Mouse (Mus musculus) forebrain, embryonic 11.5 days (tissue): ENCODE data around the gene Ppp1r12a. TPM values are rescaled to one million over a fixed set of nuclear protein-coding genes. Genes with fewer than 3 reads are reported as not detected.
A peak's percentile ranks its signal among the peaks of the same experiment; 100 is the strongest.

ENCODE experiments used
- ATAC-seq: fragments of 200-750 bp; cut with Nextera tagmentation; replicated peaks from 2 replicates; pipeline ENCODE4 v1.8.0; 2017; ENCODE audit warnings: moderate TSS enrichment; ENCODE audit not compliant: low FRiP score
- DNase-seq: peaks from one replicate; pipeline ENCODE4 v3.0.0-alpha.2; 2017; ENCODE audit warnings: low spot score
- H3K27ac ChIP-seq: fragments of 300-500 bp; sonication (generic); 2 replicates; pipeline ENCODE4 v1.5.1; 2014; ENCODE audit warnings: low read depth, low read length
- H3K27me3 ChIP-seq: fragments of 300-500 bp; sonication (generic); 2 replicates; pipeline ENCODE4 v1.6.1; 2014; ENCODE audit warnings: mild to moderate bottlenecking, low read length, mixed read lengths; ENCODE audit not compliant: control insufficient read depth, insufficient read depth
- H3K36me3 ChIP-seq: fragments of 300-500 bp; sonication (generic); 2 replicates; pipeline ENCODE4 v1.6.1; 2014; ENCODE audit warnings: mild to moderate bottlenecking, low read length, moderate library complexity, mixed read lengths; ENCODE audit not compliant: control insufficient read depth, insufficient read depth
- H3K4me1 ChIP-seq: fragments of 300-500 bp; sonication (generic); replicated peaks from 2 replicates; pipeline ENCODE4 v1.6.1; 2014; ENCODE audit warnings: low read length, mixed read lengths; ENCODE audit not compliant: control insufficient read depth, insufficient read depth
- H3K4me2 ChIP-seq: fragments of 300-500 bp; sonication (generic); 2 replicates; pipeline ENCODE4 v1.6.1; 2014; ENCODE audit warnings: low read depth, mild to moderate bottlenecking, low read length, moderate library complexity, mixed read lengths; ENCODE audit not compliant: severe bottlenecking
- H3K4me3 ChIP-seq: fragments of 300-500 bp; sonication (generic); 2 replicates; pipeline ENCODE4 v1.5.1; 2014; ENCODE audit warnings: low read depth, low read length
- H3K9ac ChIP-seq: fragments of 300-500 bp; sonication (generic); 2 replicates; pipeline ENCODE4 v1.6.1; 2014; ENCODE audit warnings: low read length
- H3K9me3 ChIP-seq: fragments of 300-500 bp; sonication (generic); 2 replicates; pipeline ENCODE4 v1.6.1; 2016; ENCODE audit warnings: low read length, mixed read lengths; ENCODE audit not compliant: control insufficient read depth
- WGBS: fragments of 180-500 bp; shearing (Covaris S2); extraction: QIAGEN DNeasy Blood & Tissue Kit; methylation state at CpG from one replicate; pipeline ENCODE4 v1.1.7; 2014; 5-methylcytosine and 5-hydroxymethylcytosine counted together
- polyA plus RNA-seq: library from polyadenylated mRNA; unstranded; fragments of >200 nt; fragmentation: Nextera tagmentation; extraction: Ambion mirVana; gene quantifications from 2 replicates; pipeline ENCODE4 v1.2.1, GENCODE M21; 2014

The Ppp1r12a gene
- polyA plus RNA-seq, 1 experiment from 2014 or later: 80.7 TPM

GRCm38 (mm10) chr10:108331784-108332561 is 170.0 kb downstream of the Ppp1r12a start, which contains the start of gene Pawr:
Pawr (plus strand) TSS chr10:108332121.
- H3K9me3 ChIP-seq: no peaks in the 10 kb centered on the region
- peak within 1 kb of the TSS; percentile 81 for H3K9ac ChIP-seq
- under 1% methylated on average over 73 of the region's 85 CpGs for WGBS
- peak within 1 kb of the TSS; percentile 80 for H3K4me3 ChIP-seq
- peak within 1 kb of the TSS; percentile 59; the same call in 1 of the 2 replicates for H3K27ac ChIP-seq
- H3K4me2 ChIP-seq: peak within 1 kb of the TSS; percentile 82
- no peaks in the 10 kb centered on the region for H3K36me3 ChIP-seq
- H3K27me3 ChIP-seq: peaks cover 7% of the 10 kb centered on the region; the same call in 1 of the 2 replicates
- ATAC-seq: peak; percentile 93
- H3K4me1 ChIP-seq: no peaks in the 10 kb centered on the region; the same call in 1 of the 2 replicates
- DNase-seq: peak; percentile 95

DNA sequence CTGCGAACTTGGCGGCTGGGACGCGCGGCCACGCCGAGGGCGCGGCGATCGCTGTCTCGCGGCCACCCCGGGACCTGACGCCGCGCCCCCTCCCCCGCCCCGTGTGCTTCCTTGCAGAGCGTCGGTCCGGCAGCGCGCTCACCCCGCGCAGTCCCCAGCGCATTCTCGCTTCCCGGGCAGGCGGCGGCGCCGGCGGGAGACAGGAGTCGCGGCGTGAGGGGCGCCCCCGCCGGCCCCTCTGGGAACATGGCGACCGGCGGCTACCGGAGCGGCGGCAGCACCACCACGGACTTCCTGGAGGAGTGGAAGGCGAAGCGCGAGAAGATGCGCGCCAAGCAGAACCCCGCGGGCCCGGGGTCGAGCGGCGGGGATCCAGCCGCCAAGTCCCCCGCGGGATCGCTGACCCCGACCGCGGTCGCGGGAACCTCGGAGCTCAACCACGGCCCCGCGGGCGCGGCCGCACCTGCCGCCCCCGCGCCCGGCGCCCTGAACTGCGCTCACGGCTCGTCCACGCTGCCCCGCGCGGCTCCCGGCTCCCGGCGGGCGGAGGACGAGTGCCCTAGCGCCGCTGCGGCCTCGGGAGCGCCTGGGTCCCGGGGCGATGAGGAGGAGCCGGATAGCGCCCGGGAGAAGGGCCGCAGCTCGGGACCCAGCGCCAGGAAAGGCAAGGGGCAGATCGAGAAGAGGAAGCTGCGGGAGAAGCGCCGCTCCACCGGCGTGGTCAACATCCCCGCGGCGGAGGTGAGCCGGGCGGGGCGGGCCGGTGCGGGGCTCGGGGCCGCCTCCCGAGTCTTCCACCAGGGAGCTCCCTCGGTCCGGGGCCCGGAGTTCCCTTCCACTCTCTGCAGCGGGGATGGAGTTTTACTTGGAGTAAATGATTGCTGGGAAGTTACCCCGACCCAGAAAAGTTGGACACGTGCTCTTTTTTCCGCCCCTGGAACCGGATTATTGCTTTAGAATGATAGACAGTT is 170.9 kb downstream of the Ppp1r12a start:
- peak overlapping the region; percentile 59; the same call in 1 of the 2 replicates for H3K27ac ChIP-seq
- peak; percentile 65 for ATAC-seq
- H3K4me3 ChIP-seq: peak overlapping the region; percentile 80
- peak; percentile 83 for DNase-seq
- peak overlapping the region; percentile 82 for H3K4me2 ChIP-seq
- H3K27me3 ChIP-seq: peaks cover 7% of the 10 kb centered on the region; the same call in 1 of the 2 replicates
- under 1% methylated on average over 88 of the region's 129 CpGs for WGBS
- no peaks in the 10 kb centered on the region for H3K36me3 ChIP-seq
- H3K9ac ChIP-seq: peak overlapping the region; percentile 81
- no peaks in the 10 kb centered on the region for H3K9me3 ChIP-seq
- no peaks in the 10 kb centered on the region; the same call in 1 of the 2 replicates for H3K4me1 ChIP-seq

DNA sequence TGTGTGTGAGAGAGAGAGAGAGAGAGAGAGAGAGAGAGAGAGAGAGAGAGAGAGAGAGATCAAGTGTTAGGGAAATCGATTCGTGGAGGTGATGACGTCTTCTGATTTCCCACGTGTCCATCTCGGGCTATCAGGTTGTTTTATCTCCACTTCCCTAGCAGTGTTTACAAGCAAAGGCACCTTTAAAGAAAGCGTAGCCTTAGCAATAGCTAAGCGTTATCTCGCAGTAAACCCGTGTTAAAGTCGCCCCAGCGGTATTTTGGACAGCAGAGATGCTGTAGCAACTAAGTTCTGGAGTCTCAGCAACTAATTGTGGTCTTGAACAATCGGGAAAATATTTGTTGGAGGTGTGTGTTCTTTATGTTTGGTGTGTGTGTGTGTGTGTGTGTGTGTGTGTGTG is 171.6 kb downstream of the Ppp1r12a start:
- H3K4me1 ChIP-seq: no peaks in the 10 kb centered on the region; the same call in 1 of the 2 replicates
- H3K4me2 ChIP-seq: peak overlapping the region; percentile 82
- H3K27me3 ChIP-seq: peaks cover 7% of the 10 kb centered on the region; the same call in 1 of the 2 replicates
- no peaks in the 10 kb centered on the region for H3K36me3 ChIP-seq
- WGBS: 3% methylated on average over 12 of the region's 12 CpGs
- H3K9ac ChIP-seq: peak overlapping the region; percentile 81
- peak overlapping the region; percentile 80 for H3K4me3 ChIP-seq
- no peak for ATAC-seq
- H3K27ac ChIP-seq: no peak overlapping the region
- H3K9me3 ChIP-seq: no peaks in the 10 kb centered on the region
- no peak for DNase-seq

Other genes with a start within 250 kb of the Ppp1r12a start
- 18.3 and 20.5 TPM in 2 replicates for gene Pawr, start 169.9 kb downstream of the Ppp1r12a start, polyA plus RNA-seq